18 mouse cellular contexts compared by ENCODE assay signal in genomic region chr14:62084047-62084446, GRCm38 (mm10).
DNase-seq lines count a peak whose midpoint lies in the region; ATAC-seq and TF ChIP-seq lines count a peak whose summit lies in the region.
"Had no signal": no experiment of that assay in that cellular context is flagged by ENCODE, and none has a peak within 500 bp of the region (broad histone marks: within the 10 kb centered on the region; RNA-seq: fewer than 3 reads in every experiment).

No protein-coding gene starts in this region.

- TF ChIP-seq CTCF in kidney, adult 2 months (conservative IDR thresholded peaks at IDR 0.05; ENCODE audit: insufficient read depth, insufficient read length, low read depth, low read length), result no peak
- peak; percentile 27 for TF ChIP-seq CTCF in liver, postnatal 0 days (IDR thresholded peaks at IDR 0.05; ENCODE audit: low read depth)

- no peak overlapping the region for H3K4me2 ChIP-seq in liver, postnatal 0 days (ENCODE audit: low read depth, low read length)
- H3K4me2 ChIP-seq: hindbrain, embryonic 15.5 days; limb, embryonic 15.5 days; lung, embryonic 14.5 days had no signal

- H3K36me3 ChIP-seq in kidney, adult 2 months (ENCODE audit: control insufficient read depth, insufficient read depth, low read length), result no peaks in the 10 kb centered on the region
- H3K36me3 ChIP-seq in liver, postnatal 0 days (replicated peaks; ENCODE audit: insufficient read depth, low read length), result no peaks in the 10 kb centered on the region
- H3K36me3 ChIP-seq: heart, embryonic 10.5 days; hindbrain, embryonic 15.5 days; limb, embryonic 15.5 days had no signal

- peak; percentile 17 for DNase-seq in adrenal gland, postnatal 14 days
- DNase-seq in adrenal gland, postnatal 36 days, result no peak
- peak; percentile 11 for DNase-seq in kidney, adult 2 months
- no peak for DNase-seq in kidney, adult 8-10 months
- DNase-seq in liver, postnatal 0 days, result no peak
- DNase-seq in liver, result no peak
- peak; percentile 22 for DNase-seq in brain, adult 2 months (ENCODE audit: low read depth, low spot score)
- DNase-seq: cerebellum, postnatal 25 days; layer of hippocampus, adult 9-11 months; lung, embryonic 14.5 days; retina, postnatal 1 day; thymus, postnatal 4 days had no signal

- H3K4me1 ChIP-seq in kidney, adult 2 months (ENCODE audit: control insufficient read depth, insufficient read depth, low read length), result no peaks in the 10 kb centered on the region
- H3K4me1 ChIP-seq in liver, postnatal 0 days (ENCODE audit: insufficient read depth), result no peaks in the 10 kb centered on the region
- H3K4me1 ChIP-seq: hindbrain, embryonic 15.5 days; limb, embryonic 15.5 days had no signal

- H3K27ac ChIP-seq in kidney, adult 2 months (ENCODE audit: insufficient read depth, low read depth, low read length), result no peak overlapping the region
- no peak overlapping the region for H3K27ac ChIP-seq in liver, postnatal 0 days (ENCODE audit: low read depth)
- H3K27ac ChIP-seq: heart, embryonic 10.5 days; hindbrain, embryonic 15.5 days; limb, embryonic 15.5 days had no signal

- 41% methylated on average over 2 of the region's 2 CpGs for WGBS in kidney, adult 2 months
- WGBS in liver, postnatal 0 days (ENCODE audit: insufficient replicate concordance), result 62% methylated on average over 2 of the region's 2 CpGs

- no peaks in the 10 kb centered on the region for H3K9me3 ChIP-seq in liver, postnatal 0 days (ENCODE audit: low read length)
- H3K9me3 ChIP-seq: heart, embryonic 10.5 days; hindbrain, embryonic 15.5 days; limb, embryonic 15.5 days had no signal

- ATAC-seq in liver, postnatal 0 days, result no peak
- no peak for ATAC-seq in erythroblast, adult 5-6 weeks (replicated peaks; ENCODE audit: low FRiP score, poor library complexity, severe bottlenecking)
- ATAC-seq: forebrain, embryonic 14.5 days; midbrain, embryonic 16.5 days had no signal

- no peak for TF ChIP-seq EP300 in liver, postnatal 0 days (IDR thresholded peaks at IDR 0.05; ENCODE audit: low read depth)

- H3K27me3 ChIP-seq in kidney, adult 2 months (replicated peaks; ENCODE audit: control insufficient read depth, insufficient read depth, low read length), result no peaks in the 10 kb centered on the region
- no peaks in the 10 kb centered on the region for H3K27me3 ChIP-seq in liver, postnatal 0 days (ENCODE audit: insufficient read depth, low read length)
- H3K27me3 ChIP-seq: hindbrain, embryonic 15.5 days; limb, embryonic 15.5 days had no signal

- no peak overlapping the region for H3K9ac ChIP-seq in liver, postnatal 0 days (replicated peaks)
- H3K9ac ChIP-seq: hindbrain, embryonic 15.5 days; limb, embryonic 15.5 days; lung, embryonic 14.5 days had no signal

- H3K4me3 ChIP-seq in kidney, adult 2 months (ENCODE audit: insufficient read depth, low read depth, low read length), result no peak overlapping the region
- H3K4me3 ChIP-seq in liver, postnatal 0 days (ENCODE audit: low read depth, low read length), result no peak overlapping the region
- H3K4me3 ChIP-seq: heart, embryonic 10.5 days; hindbrain, embryonic 15.5 days; limb, embryonic 15.5 days had no signal

- TF ChIP-seq POLR2A in kidney, adult 2 months (IDR thresholded peaks at IDR 0.05; ENCODE audit: low read depth, low read length), result no peak

Comparison
In these comparisons a context has a peak if more than half of its experiments do, and no peak if none do; other contexts are left out.
1. DNase-seq: peak in adrenal gland, postnatal 14 days (single experiment), kidney, adult 2 months (single experiment) and brain, adult 2 months (single experiment); none in adrenal gland, postnatal 36 days (0 of 2), kidney, adult 8-10 months (0 of 2), liver, postnatal 0 days (single experiment) and liver (single experiment).